Mouse (Mus musculus): ENCODE results near the gene Mettl7b. TPM values are rescaled to one million over a fixed set of nuclear protein-coding genes. Genes with fewer than 3 reads are reported as not detected.

The Mettl7b gene
- polyA plus RNA-seq, 1 experiment, result not detected

DNA sequence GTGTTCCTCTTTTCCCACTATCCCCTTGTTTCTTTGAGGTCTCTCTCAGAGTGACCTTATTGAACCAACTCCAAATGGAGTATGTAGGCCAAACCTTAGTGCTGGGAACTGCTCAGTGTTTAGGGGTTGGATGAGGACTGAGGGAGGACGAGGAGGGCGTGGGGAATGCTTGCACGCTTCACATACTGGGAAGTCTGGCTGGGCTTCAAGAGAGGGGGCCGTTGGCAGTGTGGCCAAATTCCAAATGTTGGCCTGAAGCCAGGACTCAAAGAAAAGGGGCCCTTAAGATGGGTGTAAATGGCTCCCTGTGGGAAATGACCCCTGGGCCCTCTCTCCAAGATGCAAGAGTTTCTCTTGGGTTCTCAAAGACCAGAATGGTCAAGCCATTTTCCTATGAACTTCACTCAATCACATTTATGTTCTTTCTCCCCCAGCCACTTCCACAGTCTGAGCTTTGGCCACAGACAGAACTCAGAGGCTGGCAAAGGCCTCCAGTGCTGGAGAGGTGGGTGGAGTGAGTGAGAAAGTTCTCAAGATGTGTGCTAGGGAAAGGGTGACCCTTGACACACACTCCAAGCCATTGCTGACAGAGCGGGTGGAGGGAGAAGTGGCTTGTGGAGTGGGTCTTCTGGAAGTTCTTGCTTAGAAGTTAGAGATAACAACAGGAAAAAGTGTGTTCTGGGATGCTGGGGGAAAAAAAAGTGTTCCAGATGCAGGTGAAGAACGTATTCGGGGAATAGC, 31.0 kb downstream of the Mettl7b start:
- TF ChIP-seq GATA1 (IDR thresholded peaks at IDR 0.05; ENCODE audit: low read length), result no peak

DNA sequence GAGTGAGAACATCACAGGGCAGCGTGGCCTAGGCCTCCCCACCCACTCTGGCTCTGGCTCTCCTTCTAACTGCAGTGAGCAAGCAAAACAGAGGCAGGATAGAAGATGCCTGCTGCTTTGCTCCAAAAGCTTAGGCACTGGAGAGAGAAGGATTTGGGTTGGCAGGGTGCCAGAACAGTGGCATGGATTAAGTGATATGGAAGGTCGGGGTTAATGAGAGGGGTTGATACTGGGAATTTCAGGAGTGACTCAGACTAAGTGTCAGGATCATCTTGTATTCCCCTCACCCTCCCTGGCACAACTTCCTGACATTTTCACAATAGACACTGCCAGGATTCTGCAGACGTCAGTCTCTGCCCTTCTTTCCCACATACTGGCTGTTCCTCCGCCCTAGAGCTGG, 32.4 kb downstream of the Mettl7b start:
- no peak for TF ChIP-seq GATA1 (IDR thresholded peaks at IDR 0.05; ENCODE audit: low read length)

DNA sequence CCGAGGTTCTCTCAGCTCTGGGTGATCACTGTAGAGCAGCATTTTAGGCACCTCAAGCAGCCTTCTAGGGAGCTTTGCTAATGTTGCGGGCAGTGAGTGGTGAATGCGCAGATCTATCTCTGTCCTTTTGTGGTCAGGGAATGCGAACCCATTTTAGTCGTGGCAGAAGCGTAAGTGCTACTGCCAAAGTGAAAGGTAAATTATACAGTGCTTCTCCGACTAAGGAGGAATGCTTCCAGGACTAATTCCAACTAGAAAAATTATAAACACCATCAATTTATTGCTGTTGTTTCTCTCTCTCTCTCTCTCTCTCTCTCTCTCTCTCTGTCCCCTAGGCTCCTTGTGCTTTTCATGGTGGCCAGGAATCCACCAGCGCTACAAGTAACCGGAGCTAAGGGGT, 36.9 kb downstream of the Mettl7b start, which contains the start of gene Bloc1s1:
Bloc1s1 (minus strand) TSS at position 101 of the 400 bp plus-strand sequence.
- no peak for TF ChIP-seq GATA1 (IDR thresholded peaks at IDR 0.05; ENCODE audit: low read length)

DNA sequence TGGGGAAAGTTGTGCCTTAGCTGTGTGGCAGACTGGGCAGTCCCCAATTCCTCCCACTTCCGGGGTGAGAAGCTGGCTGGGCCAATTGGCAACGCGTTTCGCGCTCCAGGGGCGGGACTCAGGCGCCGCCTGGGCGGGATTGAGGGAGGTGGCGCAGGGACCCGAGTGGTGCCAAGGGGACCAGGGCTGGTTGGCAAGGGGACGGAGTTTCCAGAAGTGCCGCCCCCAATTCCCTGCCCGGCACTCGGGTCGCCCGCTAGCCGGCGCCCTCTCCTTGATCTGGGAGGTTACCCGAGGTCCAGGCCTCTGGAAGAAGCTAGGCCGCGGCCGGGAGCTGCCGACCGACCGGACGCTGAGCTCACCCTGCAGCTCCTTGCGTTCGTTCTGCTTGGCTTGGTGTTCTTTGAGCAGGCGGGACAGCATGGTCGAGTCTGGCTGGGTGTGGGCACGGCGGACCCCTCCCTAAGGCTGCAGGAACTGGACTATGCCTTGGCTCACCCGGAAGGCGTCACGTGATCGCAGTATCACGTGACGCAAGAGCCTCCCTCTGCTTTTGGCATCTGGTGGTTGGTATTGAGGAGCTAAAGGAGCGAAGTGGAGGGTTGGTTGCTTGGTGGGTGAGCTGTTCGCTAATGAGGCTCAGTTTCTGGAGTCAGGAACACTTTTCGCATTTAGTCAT, 37.6 kb downstream of the Mettl7b start:
- no peak for TF ChIP-seq GATA1 (IDR thresholded peaks at IDR 0.05; ENCODE audit: low read length)

DNA sequence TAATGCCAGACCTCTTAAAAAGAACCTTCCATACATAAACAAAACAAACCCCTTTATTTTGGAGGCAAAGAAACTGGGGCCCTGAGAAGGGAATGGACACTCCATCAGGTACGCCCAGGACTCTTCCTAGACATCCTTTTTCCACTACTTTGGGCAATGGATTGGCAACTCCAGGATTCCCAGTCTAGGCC, 38.1 kb downstream of the Mettl7b start, which contains the start of gene Rdh5:
Rdh5 (minus strand) TSS at position 67 of the 191 bp plus-strand sequence.
- TF ChIP-seq GATA1 (IDR thresholded peaks at IDR 0.05; ENCODE audit: low read length), result no peak

DNA sequence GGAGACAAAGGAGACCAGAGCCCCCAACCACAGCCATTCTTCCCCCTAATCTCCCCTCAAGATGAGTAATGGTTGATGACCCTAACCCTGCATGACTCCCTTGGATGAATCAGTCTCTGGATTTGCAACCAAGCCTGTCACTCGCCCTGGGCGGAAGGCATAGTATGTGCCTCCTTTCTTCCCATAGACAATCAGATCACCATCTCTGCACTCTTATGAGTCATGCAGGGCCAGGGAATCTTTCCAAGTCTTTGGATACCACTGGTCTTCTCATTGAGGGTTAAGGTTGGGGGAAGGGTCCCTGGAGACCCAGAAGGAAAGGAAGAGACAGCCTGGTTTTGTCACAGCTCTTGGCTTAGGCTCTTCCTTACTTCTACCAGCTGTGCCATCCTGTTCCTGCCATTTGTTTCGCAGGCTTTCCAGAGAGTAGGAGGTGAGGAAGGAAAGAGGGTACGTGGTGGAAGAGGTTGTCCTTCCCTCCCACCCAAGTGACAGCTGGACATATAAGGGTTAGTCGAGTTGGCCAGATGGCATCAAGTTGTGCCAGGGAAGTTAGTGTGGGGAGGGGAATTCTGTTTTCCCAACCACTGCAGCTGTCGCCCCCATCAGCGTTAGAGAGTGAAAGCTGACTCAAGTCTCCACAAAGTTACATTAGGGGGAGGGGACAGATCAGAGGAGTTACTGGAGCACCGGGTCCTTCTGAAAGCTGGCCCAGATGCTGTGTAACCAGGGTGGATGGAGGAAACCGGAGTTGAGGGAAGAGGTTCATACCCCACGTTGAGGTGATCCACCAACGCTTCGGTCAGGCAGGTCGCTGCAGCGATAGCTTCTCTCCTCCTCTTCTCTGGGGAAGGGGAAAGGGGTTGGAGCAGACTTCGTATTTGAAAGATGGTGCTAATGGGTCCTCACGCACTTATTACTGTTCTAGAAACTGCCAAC, 38.6 kb downstream of the Mettl7b start:
- TF ChIP-seq GATA1 (IDR thresholded peaks at IDR 0.05; ENCODE audit: low read length), result no peak

DNA sequence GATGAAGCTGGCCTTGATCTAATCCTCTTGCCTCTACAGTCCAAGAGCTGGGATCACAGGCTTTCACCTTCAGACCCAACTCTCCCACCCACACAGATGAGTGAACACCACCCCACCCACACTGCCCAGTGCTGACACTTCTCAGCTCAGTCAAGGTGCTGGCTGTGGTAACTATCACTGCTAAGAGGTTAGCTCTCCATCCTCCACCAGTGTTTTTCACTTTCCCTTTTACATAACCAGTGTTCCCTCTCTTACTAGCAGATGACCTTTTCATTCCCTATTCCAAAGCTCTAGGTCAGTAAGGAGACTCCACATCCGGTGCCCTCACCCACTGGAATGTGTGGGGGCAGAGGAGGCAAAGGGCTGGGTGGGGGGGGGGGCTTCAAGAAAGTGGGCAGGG, 39.5 kb downstream of the Mettl7b start:
- no peak for TF ChIP-seq GATA1 (IDR thresholded peaks at IDR 0.05; ENCODE audit: low read length)

DNA sequence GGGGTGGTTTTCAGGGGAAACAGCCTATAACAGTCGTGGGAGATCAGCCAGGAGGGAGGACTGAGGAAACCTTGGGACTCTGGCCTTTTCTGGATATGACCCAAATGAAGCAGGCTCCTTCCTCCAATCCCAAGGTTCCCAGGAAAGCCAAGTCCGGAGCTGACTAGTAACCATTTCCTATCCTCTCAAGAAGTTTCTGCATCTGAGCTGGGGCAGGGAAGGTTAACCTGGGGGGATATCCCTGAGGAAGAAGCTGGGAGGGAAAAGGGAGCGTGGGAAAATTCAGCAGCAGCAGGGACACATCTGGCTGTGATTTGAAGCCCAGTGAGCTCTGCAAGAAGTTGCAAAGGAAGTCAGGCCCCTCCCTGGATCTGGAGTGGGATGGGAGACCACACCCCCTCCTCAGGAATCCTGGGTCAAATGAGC, 40.0 kb downstream of the Mettl7b start:
- TF ChIP-seq GATA1 (IDR thresholded peaks at IDR 0.05; ENCODE audit: low read length), result no peak

DNA sequence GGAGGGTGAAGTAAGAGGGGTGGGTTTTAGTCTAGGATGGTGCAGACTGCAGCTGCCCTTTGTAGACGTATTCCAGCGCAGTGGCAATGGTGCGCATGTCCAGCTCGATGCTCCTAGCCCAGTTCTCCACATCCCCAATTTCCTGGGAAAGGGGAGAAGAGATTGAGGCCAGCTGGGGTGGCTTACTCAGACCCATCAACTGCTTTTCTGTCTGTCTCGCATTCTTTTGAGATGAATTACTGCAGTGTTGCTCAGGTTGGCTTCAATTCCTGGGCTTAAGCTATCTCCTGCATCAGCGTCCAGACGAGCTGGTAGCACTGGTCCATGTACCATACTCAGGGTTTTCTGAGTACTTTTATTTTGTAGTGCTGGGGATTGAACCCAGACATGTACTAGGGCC, 40.8 kb downstream of the Mettl7b start:
- TF ChIP-seq GATA1 (IDR thresholded peaks at IDR 0.05; ENCODE audit: low read length), result no peak

DNA sequence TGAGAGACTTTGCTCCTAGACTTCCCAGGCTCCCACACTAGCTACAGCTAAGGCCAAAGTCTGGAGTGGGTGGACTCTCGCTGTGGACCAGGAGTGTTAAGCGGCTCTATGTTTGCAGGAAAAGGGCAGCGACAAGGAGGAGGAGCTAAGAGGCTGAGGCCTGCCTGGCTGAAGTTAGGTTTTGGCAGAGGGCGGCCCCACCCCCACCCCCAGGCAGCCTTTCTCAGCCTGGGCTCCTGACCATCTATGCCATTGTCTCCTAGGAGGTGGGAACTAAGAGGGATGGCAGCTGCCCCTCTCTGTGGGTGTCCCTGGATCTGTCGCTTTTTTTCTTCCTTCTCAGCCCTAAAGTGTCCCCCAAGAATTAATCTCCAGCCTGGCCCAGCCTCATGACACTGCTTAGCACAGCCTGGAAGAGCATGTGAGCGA, 41.6 kb downstream of the Mettl7b start:
- no peak for TF ChIP-seq GATA1 (IDR thresholded peaks at IDR 0.05; ENCODE audit: low read length)

DNA sequence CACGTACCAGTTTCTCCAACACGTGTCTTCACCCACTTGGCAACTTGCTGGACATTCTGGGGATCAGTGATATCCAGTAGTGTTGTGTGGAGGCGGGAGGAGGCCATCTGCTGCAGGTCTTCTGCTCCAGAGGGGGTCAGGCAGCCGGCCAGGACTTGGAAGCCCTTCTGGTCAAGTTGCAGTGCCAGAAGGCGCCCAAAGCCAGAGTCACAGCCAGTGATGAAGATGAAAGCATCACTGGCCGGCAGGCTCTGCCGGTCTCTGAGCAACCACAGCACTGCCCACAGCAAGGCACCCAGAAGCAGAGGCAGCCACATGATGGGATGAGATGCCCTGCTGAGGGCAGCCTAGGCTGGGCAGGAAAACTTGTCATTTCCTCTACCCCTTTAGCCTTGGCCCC, 42.5 kb downstream of the Mettl7b start:
- TF ChIP-seq GATA1 (IDR thresholded peaks at IDR 0.05; ENCODE audit: low read length), result no peak

DNA sequence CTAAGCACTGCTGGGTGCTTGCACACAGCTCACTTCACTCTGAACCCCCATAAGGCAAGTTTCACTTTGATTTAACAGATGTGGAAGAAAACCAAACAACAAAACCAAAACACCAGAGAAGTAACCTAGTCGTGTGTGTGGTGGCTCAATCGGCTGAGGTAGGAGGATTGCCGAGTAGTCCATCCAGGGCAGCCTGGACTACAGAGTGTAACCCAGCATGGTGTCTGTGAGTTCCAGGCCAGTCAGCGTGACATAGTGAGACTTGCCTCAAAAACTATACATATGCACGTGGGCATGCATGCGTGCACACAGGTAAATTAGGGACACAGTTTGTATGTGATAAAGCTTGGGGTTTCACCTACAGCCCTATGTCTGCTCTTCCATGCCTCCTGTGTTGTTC, 43.4 kb downstream of the Mettl7b start:
- no peak for TF ChIP-seq GATA1 (IDR thresholded peaks at IDR 0.05; ENCODE audit: low read length)

DNA sequence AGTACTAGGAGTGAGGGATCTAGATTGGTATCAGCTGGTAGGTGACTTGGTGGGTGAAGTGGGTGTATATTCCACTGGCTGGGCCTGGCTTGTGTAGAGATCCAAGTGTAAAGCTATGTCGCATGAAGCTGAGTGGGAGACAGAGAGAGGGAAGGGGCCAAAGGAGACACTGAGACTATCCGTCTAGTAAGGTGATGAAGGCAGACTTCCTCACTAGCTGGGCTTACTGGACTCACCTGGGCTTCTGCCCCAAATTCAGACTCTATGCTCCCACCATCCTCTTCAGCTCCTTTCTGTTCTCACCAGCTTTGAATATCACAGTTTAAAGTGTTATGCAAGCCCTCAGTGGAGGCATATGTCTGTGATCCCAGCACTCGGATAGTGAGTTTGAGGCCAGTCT, 44.1 kb downstream of the Mettl7b start:
- no peak for TF ChIP-seq GATA1 (IDR thresholded peaks at IDR 0.05; ENCODE audit: low read length)

DNA sequence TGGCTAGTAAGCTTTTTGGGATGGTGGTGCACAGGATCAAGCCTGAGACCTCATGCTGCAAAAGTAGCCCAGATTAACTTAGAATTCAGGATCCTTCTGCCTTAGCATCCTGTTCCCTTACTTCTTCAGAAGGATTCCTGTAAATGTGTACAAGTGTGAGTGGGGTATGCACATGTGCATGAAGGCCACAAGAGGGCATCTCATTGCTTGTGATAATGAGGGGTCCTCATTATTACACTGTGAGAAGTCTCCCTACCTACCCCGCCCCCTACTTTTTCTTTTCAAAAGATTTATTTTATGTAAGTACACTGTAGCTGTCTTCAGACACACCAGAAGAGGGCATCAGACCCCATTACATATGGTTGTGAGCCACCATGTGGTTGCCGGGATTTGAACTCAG, 45.2 kb downstream of the Mettl7b start:
- no peak for TF ChIP-seq GATA1 (IDR thresholded peaks at IDR 0.05; ENCODE audit: low read length)

DNA sequence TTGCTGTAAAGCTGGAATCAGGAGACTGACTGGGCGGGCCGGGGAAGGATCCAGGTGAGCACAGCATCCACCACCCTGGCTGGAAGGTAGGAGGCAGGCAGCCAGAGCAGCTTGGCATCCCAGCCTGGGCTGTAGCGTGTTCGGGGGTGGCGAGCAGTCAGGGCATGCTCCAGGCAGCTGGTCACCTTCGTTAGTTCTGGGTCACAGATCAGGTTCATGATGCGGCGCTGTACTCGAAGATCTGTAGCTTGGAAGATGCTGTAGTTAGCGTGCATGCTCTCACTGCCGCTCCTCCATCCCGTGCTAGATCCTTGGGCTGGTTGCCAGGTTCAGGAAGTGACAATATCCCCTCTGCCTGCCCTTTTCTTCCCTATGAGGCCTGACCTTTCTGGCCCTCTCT, 47.1 kb downstream of the Mettl7b start:
- no peak for TF ChIP-seq GATA1 (IDR thresholded peaks at IDR 0.05; ENCODE audit: low read length)

DNA sequence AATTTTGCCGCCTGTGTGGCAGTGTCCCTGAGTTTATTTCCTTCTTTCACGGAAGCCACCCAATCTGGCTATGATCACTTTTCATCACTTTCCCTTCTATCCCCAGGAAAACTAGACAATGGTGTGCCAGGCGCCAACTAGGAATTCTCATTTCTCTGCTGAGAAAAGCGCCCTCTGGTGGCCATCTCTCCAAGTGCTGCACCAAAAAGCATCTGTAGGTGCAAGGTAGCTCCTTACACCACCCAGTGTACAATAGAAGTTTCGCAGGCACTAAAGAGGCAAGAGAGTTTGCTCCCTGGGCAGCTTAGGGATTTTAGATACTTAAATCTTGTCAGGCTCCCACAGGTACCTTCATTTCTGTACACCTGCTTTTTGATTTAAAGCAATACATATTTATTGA, 47.6 kb downstream of the Mettl7b start:
- TF ChIP-seq GATA1 (IDR thresholded peaks at IDR 0.05; ENCODE audit: low read length), result no peak

All from G1E-ER4 (cell line).